Mouse (Mus musculus): ENCODE data around the gene S100a3. TPM values are rescaled to one million over a fixed set of nuclear protein-coding genes. Genes with fewer than 3 reads are reported as not detected.

The S100a3 gene
- polyA plus RNA-seq, 2 experiments, result 0.20 TPM; not detected in 1

GRCm38 (mm10) chr3:90638511-90639275 lies 78.3 kb downstream of the S100a3 start:
- Histone ChIP-seq H3K27ac (no peak overlapping the region), H3K9me3 (ENCODE audit: control insufficient read depth, low read length) (no peaks in the 10 kb centered on the region), H3K4me2 (ENCODE audit: low read depth) (no peak overlapping the region), H3K4me1 (replicated peaks; ENCODE audit: control insufficient read depth in 2 of 2, insufficient read depth in 2 of 2, low read length in 1 of 2) (no peaks in the 10 kb centered on the region), H3K4me3 (ENCODE audit: insufficient read depth in 1 of 2, low read depth in 2 of 2, low read length in 2 of 2) (no peak overlapping the region), H3K27me3 (ENCODE audit: control insufficient read depth, insufficient read depth, low read length) (no peaks in the 10 kb centered on the region), H3K9ac (replicated peaks) (no peak overlapping the region), H3K36me3 (replicated peaks; ENCODE audit: control insufficient read depth, insufficient read depth, low read depth) (no peaks in the 10 kb centered on the region)
- no peak for DNase-seq (ENCODE audit: low read depth in 3 of 3, low spot score in 3 of 3)
- no peak for ATAC-seq (ENCODE audit: insufficient read depth)
- TF ChIP-seq EP300 (IDR thresholded peaks at IDR 0.05; ENCODE audit: low read depth) (no peak), CTCF (IDR thresholded peaks at IDR 0.05; ENCODE audit: low read depth) (no peak)
- 38% methylated on average over 1 of the region's 1 CpGs for WGBS (ENCODE audit: insufficient replicate concordance)

GRCm38 (mm10) chr3:90639511-90640154 lies 79.3 kb downstream of the S100a3 start:
- no peak for ATAC-seq (ENCODE audit: insufficient read depth)
- no peak for DNase-seq (ENCODE audit: low read depth in 3 of 3, low spot score in 3 of 3)
- no peaks in the 10 kb centered on the region for H3K4me1 ChIP-seq (replicated peaks; ENCODE audit: control insufficient read depth in 2 of 2, insufficient read depth in 2 of 2, low read length in 1 of 2)
- no peak overlapping the region for H3K4me2 ChIP-seq (ENCODE audit: low read depth)
- WGBS (ENCODE audit: insufficient replicate concordance), result 29% methylated on average over 7 of the region's 7 CpGs
- H3K27ac ChIP-seq, result no peak overlapping the region
- TF ChIP-seq CTCF (IDR thresholded peaks at IDR 0.05; ENCODE audit: low read depth) (peak; percentile 89), EP300 (IDR thresholded peaks at IDR 0.05; ENCODE audit: low read depth) (no peak)
- no peaks in the 10 kb centered on the region for H3K27me3 ChIP-seq (ENCODE audit: control insufficient read depth, insufficient read depth, low read length)
- no peaks in the 10 kb centered on the region for H3K36me3 ChIP-seq (replicated peaks; ENCODE audit: control insufficient read depth, insufficient read depth, low read depth)
- H3K9ac ChIP-seq (replicated peaks), result no peak overlapping the region
- no peaks in the 10 kb centered on the region for H3K9me3 ChIP-seq (ENCODE audit: control insufficient read depth, low read length)
- H3K4me3 ChIP-seq (ENCODE audit: insufficient read depth in 1 of 2, low read depth in 2 of 2, low read length in 2 of 2), result no peak overlapping the region

DNA sequence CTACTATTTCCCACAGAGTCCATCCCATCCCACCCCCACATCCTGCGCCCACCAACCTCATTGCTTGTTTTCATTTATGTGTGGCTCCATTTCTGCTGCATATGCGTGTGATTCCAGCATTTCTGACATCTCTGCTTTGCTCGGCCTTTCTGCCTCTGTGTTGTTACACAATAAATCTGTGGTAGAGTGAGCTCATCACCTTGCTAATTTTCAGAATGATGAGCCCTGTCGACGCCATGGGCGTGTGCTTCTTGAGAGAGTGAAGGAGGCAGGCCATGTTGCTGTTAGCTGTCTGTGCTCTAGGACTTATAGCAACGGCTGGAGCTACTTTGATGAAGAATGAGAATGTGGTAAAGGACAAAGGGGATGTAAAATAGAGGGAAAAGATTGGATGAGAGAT lies 80.6 kb downstream of the S100a3 start:
- TF ChIP-seq EP300 (IDR thresholded peaks at IDR 0.05; ENCODE audit: low read depth) (no peak), CTCF (IDR thresholded peaks at IDR 0.05; ENCODE audit: low read depth) (no peak)
- H3K9ac ChIP-seq (replicated peaks), result no peak overlapping the region
- DNase-seq (ENCODE audit: low read depth in 3 of 3, low spot score in 3 of 3) (no peak), ATAC-seq (ENCODE audit: insufficient read depth) (no peak)
- H3K27me3 ChIP-seq (ENCODE audit: control insufficient read depth, insufficient read depth, low read length), result no peaks in the 10 kb centered on the region
- no peaks in the 10 kb centered on the region for H3K4me1 ChIP-seq (replicated peaks; ENCODE audit: control insufficient read depth in 2 of 2, insufficient read depth in 2 of 2, low read length in 1 of 2)
- H3K4me2 ChIP-seq (ENCODE audit: low read depth), result no peak overlapping the region
- 51% methylated on average over 7 of the region's 7 CpGs for WGBS (ENCODE audit: insufficient replicate concordance)
- no peak overlapping the region for H3K27ac ChIP-seq
- H3K9me3 ChIP-seq (ENCODE audit: control insufficient read depth, low read length), result no peaks in the 10 kb centered on the region
- no peaks in the 10 kb centered on the region for H3K36me3 ChIP-seq (replicated peaks; ENCODE audit: control insufficient read depth, insufficient read depth, low read depth)
- no peak overlapping the region for H3K4me3 ChIP-seq (ENCODE audit: insufficient read depth in 1 of 2, low read depth in 2 of 2, low read length in 2 of 2)

- TF ChIP-seq CTCF (IDR thresholded peaks at IDR 0.05; ENCODE audit: low read depth) (peak; percentile 75), EP300 (IDR thresholded peaks at IDR 0.05; ENCODE audit: low read depth) (no peak)
- H3K27me3 ChIP-seq (ENCODE audit: control insufficient read depth, insufficient read depth, low read length), result no peaks in the 10 kb centered on the region
- no peak overlapping the region for H3K27ac ChIP-seq
- no peak overlapping the region for H3K9ac ChIP-seq (replicated peaks)
- no peak overlapping the region for H3K4me3 ChIP-seq (ENCODE audit: insufficient read depth in 1 of 2, low read depth in 2 of 2, low read length in 2 of 2)
- DNase-seq (ENCODE audit: low read depth in 3 of 3, low spot score in 3 of 3) (no peak), ATAC-seq (ENCODE audit: insufficient read depth) (no peak)
- no peaks in the 10 kb centered on the region for H3K9me3 ChIP-seq (ENCODE audit: control insufficient read depth, low read length)
- H3K4me2 ChIP-seq (ENCODE audit: low read depth), result no peak overlapping the region
- H3K36me3 ChIP-seq (replicated peaks; ENCODE audit: control insufficient read depth, insufficient read depth, low read depth), result no peaks in the 10 kb centered on the region
- 32% methylated on average over 3 of the region's 3 CpGs for WGBS (ENCODE audit: insufficient replicate concordance)
- no peaks in the 10 kb centered on the region for H3K4me1 ChIP-seq (replicated peaks; ENCODE audit: control insufficient read depth in 2 of 2, insufficient read depth in 2 of 2, low read length in 1 of 2)
Observed at GRCm38 (mm10) chr3:90644220-90644619, 83.8 kb downstream of the S100a3 start.

DNA sequence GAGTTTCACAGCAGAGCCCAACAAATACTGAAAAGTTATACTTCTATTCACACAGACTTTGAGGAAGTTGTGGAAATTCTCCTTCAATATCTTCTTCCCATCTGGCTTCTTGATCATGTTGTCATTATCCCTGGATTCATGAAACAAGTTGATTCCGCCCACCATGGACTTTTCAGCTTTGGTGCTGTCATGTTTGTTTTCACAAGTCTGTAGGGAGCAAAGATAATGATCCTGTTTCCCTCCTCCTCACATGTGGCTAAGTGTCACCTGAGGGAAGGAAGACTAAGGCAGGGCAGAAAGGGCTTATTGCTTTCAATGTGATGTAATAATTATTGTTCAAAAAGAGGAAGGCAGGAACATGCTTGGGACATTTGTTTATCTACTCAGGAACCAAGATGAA lies 86.9 kb downstream of the S100a3 start:
- DNase-seq (ENCODE audit: low read depth in 3 of 3, low spot score in 3 of 3), result no peak
- Histone ChIP-seq H3K4me3 (ENCODE audit: insufficient read depth in 1 of 2, low read depth in 2 of 2, low read length in 2 of 2) (no peak overlapping the region), H3K9me3 (ENCODE audit: control insufficient read depth, low read length) (no peaks in the 10 kb centered on the region), H3K4me2 (ENCODE audit: low read depth) (no peak overlapping the region), H3K9ac (replicated peaks) (no peak overlapping the region), H3K36me3 (replicated peaks; ENCODE audit: control insufficient read depth, insufficient read depth, low read depth) (no peaks in the 10 kb centered on the region), H3K4me1 (replicated peaks; ENCODE audit: control insufficient read depth in 2 of 2, insufficient read depth in 2 of 2, low read length in 1 of 2) (no peaks in the 10 kb centered on the region), H3K27me3 (ENCODE audit: control insufficient read depth, insufficient read depth, low read length) (no peaks in the 10 kb centered on the region), H3K27ac (no peak overlapping the region)
- TF ChIP-seq EP300 (IDR thresholded peaks at IDR 0.05; ENCODE audit: low read depth) (no peak), CTCF (IDR thresholded peaks at IDR 0.05; ENCODE audit: low read depth) (no peak)
- whole genome bisulfite sequencing (ENCODE audit: insufficient replicate concordance), result 38% methylated on average over 1 of the region's 1 CpGs
- no peak for ATAC-seq (ENCODE audit: insufficient read depth)
